Mouse (Mus musculus) liver, adult 2 months (tissue): ENCODE results near the gene Dtymk. TPM values are rescaled to one million over a fixed set of nuclear protein-coding genes. Genes with fewer than 3 reads are reported as not detected.
"Not testable (repeated sequence)": the region's sequence is repeated elsewhere in the genome, so short reads cannot be mapped to it uniquely, and the experiment has no call there.

Experiments used
- DNase-seq: peaks from one replicate; pipeline ENCODE4 v3.0.0-alpha.2; 2011; ENCODE audit warnings: low read depth, low spot score; ENCODE audit errors: extremely low read depth
- H3K27ac ChIP-seq: fragments of 200-500 bp; replicated peaks from 2 replicates; pipeline ENCODE4 v1.5.1; 2012; ENCODE audit warnings: low read depth, mild to moderate bottlenecking, control low read depth, inconsistent platforms, low read length; ENCODE audit not compliant: insufficient read depth
- H3K27me3 ChIP-seq: fragments of 200-500 bp; 2 replicates; pipeline ENCODE4 v1.6.1; 2012; ENCODE audit warnings: mild to moderate bottlenecking, moderate library complexity, low read length, inconsistent platforms; ENCODE audit not compliant: control insufficient read depth, insufficient read depth
- H3K36me3 ChIP-seq: fragments of 200-500 bp; 2 replicates; pipeline ENCODE4 v1.6.1; 2012; ENCODE audit warnings: low read length, inconsistent platforms; ENCODE audit not compliant: control insufficient read depth, insufficient read depth
- H3K4me1 ChIP-seq: fragments of 200-500 bp; 2 replicates; pipeline ENCODE4 v1.6.1; 2011; ENCODE audit warnings: low read length; ENCODE audit not compliant: control insufficient read depth, insufficient read depth
- H3K4me3 ChIP-seq: fragments of 200-500 bp; 2 replicates; pipeline ENCODE4 v1.5.1; 2011; ENCODE audit warnings: low read depth, mild to moderate bottlenecking, control low read depth, low read length, moderate library complexity; ENCODE audit not compliant: insufficient read depth
- H3K79me2 ChIP-seq: fragments of 200-500 bp; 2 replicates; pipeline ENCODE4 v1.6.1; 2012; ENCODE audit warnings: inconsistent platforms, mild to moderate bottlenecking, low read length, moderate library complexity; ENCODE audit not compliant: control insufficient read depth, insufficient read depth
- H3K9ac ChIP-seq: fragments of 200-500 bp; 2 replicates; pipeline ENCODE4 v1.6.1; 2012; ENCODE audit warnings: low read depth, mild to moderate bottlenecking, control low read depth, inconsistent platforms, low read length
- CTCF ChIP-seq: fragments of 200-500 bp; IDR thresholded peaks from 2 replicates; pipeline ENCODE4 v1.5.1; 2011; ENCODE audit warnings: low read depth, low read length, control low read depth
- POLR2A ChIP-seq: fragments of 200-500 bp; IDR thresholded peaks from 2 replicates; pipeline ENCODE4 v1.6.1; 2011; ENCODE audit warnings: low read length, control low read depth; ENCODE audit not compliant: insufficient read depth; ENCODE audit errors: extremely low read depth
- WGBS: fragments of 180-500 bp; shearing (Covaris S2); methylation state at CpG from one replicate; pipeline ENCODE4 v1.1.7; 2018; 5-methylcytosine and 5-hydroxymethylcytosine counted together
- polyA plus RNA-seq: library from polyadenylated mRNA; depleted of rRNA; stranded (reverse); fragments of >200 nt; gene quantifications from 2 replicates; pipeline ENCODE4 v1.2.3, GENCODE M21; 2012
- total RNA-seq: library from RNA; depleted of rRNA; stranded (reverse); fragments of >200 nt; gene quantifications from 2 replicates; pipeline ENCODE4 v1.2.3, GENCODE M21; 2014

Gene Dtymk
- total and polyA plus RNA-seq, 2 experiments, result 27.7 to 28.4 TPM

DNA sequence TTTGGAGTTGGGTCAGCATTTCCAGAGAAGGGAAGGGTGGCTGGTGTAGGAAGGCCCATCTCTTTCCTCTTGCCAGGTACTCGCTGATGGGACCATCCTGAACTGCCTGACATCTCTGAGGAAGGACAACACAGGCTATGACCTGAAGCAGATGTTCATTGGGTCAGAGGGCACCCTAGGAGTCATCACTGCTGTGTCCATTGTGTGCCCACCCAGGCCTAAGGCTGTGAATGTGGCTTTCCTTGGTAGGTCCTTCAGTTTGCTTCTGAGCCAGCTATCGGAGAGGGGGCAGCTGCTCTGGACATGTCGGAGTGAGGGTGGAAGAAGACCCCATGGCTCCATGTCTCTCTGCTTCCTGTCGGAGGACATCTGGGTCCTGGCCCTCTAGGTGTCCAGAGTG is 33.5 kb upstream of the Dtymk start:
- Histone ChIP-seq H3K4me3 (no peak overlapping the region), H3K4me1 (no peaks in the 10 kb centered on the region), H3K9ac (no peak overlapping the region), H3K27ac (no peak overlapping the region), H3K27me3 (no peaks in the 10 kb centered on the region), H3K79me2 (no peaks in the 10 kb centered on the region; the same call in 1 of the 2 replicates), H3K36me3 (peaks cover 10% of the 10 kb centered on the region)
- 96% methylated on average over 4 of the region's 4 CpGs for WGBS
- no peak for DNase-seq
- no peak for TF ChIP-seq POLR2A
- no peak for TF ChIP-seq CTCF

DNA sequence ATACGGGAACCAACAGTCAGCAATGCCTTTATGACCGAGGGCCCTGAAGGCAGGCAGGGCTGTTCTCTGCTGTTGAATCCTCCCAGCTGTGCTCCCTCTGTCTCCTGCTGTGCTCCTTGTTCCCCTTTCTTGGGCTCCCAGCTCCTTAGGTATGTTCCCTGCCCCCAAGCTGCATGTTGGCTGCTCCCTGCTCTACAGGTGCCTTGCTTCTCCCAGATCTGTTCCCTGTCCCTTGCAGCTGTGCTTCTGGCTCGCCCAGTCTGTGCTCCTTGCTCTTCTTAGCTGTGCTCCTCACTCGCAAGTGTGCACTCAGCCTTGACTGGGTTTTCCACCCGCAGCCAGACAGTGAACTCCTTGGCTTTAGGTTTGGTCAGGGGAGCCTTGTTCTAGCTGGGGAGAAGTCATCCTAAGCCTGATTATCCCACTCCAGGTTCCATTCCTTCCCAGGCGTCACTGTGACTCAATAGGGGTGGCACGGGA is 33.0 kb upstream of the Dtymk start:
- WGBS, result 97% methylated on average over 7 of the region's 7 CpGs
- Histone ChIP-seq H3K36me3 (peaks cover 10% of the 10 kb centered on the region), H3K79me2 (no peaks in the 10 kb centered on the region; the same call in 1 of the 2 replicates), H3K9ac (no peak overlapping the region), H3K27me3 (no peaks in the 10 kb centered on the region), H3K27ac (no peak overlapping the region), H3K4me1 (no peaks in the 10 kb centered on the region), H3K4me3 (no peak overlapping the region)
- no peak for DNase-seq
- TF ChIP-seq POLR2A (no peak), CTCF (no peak)

DNA sequence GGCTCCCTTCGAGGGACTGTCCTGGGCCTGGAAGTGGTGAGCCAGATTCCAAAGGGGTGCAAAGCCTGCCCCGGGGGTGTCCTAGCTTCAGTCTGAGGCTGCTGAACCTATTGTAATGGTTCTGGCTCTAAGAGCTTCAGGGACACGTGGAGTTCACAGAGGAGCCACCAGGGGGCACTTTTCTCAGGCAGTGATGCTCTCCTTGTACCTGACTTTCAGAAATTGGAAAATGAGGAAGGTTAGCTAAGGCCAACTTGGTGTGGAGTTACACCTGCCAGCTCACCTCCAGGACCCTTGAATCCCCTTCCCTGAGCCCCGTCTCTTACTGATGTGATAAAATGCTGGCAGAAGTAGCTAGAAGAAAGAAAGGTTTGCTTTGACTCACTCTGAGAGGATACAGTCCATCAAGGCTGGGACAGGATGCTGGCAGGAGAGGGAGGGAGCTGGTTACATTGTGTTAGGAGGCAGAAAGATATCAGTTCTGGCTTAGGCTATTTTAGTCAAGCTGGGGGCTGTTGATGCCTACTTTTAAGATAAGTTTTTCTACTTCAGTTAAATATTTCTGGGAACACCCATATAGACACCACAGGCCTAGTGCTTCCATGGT is 31.1 kb upstream of the Dtymk start:
- H3K36me3 ChIP-seq, result peaks cover 12% of the 10 kb centered on the region
- not testable (repeated sequence) for H3K79me2 ChIP-seq, H3K27ac ChIP-seq, H3K4me1 ChIP-seq, H3K27me3 ChIP-seq, DNase-seq, H3K9ac ChIP-seq, H3K4me3 ChIP-seq
- 48% methylated on average over 3 of the region's 4 CpGs for WGBS

DNA sequence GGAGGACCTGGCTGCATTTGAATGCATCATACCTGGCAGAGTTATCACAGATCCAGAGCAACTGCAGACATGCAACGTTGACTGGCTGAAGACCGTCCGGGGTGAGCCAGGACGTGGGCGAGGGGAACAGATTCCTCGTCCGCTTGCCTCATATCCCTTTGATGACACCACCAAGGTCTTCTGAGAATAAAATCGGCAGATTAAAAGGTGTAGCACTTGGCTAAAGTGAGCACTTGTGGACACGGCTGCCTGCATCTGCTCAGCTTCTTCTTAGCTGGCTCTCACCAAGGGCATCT is 24.8 kb upstream of the Dtymk start:
- Histone ChIP-seq H3K4me1 (peaks cover 2% of the 10 kb centered on the region; the same call in 1 of the 2 replicates), H3K9ac (no peak overlapping the region), H3K27ac (no peak overlapping the region), H3K36me3 (peaks cover 2% of the 10 kb centered on the region; the same call in 1 of the 2 replicates), H3K27me3 (no peaks in the 10 kb centered on the region), H3K79me2 (no peaks in the 10 kb centered on the region), H3K4me3 (no peak overlapping the region)
- no peak for DNase-seq
- TF ChIP-seq POLR2A (no peak), CTCF (no peak)
- WGBS, result 93% methylated on average over 9 of the region's 9 CpGs

DNA sequence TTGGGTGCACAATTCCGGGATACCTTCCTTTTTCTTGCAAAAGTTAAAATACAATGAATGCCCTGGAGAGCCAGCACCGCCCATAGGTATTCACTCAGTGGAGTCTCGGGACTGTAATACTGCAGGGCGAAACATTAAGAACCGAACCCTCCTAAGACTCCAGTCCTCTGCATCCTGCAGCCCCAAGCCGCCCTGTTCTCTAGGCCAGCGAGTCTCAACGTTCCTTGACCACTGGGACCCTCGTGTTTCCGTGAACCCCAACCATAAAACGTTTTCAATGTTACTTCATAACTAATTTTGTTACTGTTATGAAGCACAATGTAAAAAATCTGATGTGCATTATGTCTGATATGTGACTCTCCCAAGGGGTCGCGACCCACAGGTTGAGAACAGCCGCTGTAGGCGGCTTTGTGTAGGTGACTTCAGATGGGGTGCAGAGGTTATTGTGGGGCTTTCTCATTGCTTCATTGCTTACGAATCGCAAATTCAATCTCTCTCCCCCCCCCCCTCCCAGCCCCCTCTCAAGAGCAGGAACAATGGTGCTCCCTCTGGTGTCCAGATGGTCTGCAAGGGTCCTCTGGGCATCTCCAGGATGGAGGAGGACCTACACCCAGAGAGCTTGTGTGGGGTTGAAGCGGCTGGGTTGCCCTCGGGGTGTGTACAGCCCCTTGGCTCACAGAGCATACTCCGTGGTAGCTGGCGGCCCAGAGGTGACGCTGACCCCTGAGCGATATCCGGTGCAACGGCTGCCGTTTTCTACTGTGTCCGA is 24.2 kb upstream of the Dtymk start:
- TF ChIP-seq POLR2A, result no peak
- TF ChIP-seq CTCF, result no peak

More for the DNA sequence above, 24.2 kb upstream of the Dtymk start:
- Histone ChIP-seq H3K9ac (peak overlapping the region; percentile 30), H3K27ac (peak overlapping the region; percentile 17), H3K27me3 (no peaks in the 10 kb centered on the region), H3K4me1 (peaks cover 2% of the 10 kb centered on the region; the same call in 1 of the 2 replicates), H3K36me3 (peaks cover 2% of the 10 kb centered on the region; the same call in 1 of the 2 replicates), H3K79me2 (no peaks in the 10 kb centered on the region), H3K4me3 (peak overlapping the region; percentile 71)
- DNase-seq, result no peak
- WGBS, result 41% methylated on average over 27 of the region's 27 CpGs
